17 mouse cellular contexts compared by ENCODE assay signal in genomic region chr12:112702374-112703320, GRCm38 (mm10). TPM values are rescaled to one million over a fixed set of nuclear protein-coding genes. Genes with fewer than 3 reads are reported as not detected.
DNase-seq lines count a peak whose midpoint lies in the region; TF ChIP-seq lines count a peak whose summit lies in the region.
"Had no signal": no experiment of that assay in that cellular context is flagged by ENCODE, and none has a peak within 500 bp of the region (broad histone marks: within the 10 kb centered on the region; RNA-seq: fewer than 3 reads in every experiment).

No protein-coding gene starts in this region.

- H3K4me3 ChIP-seq in myocyte, result no peak overlapping the region
- H3K4me3 ChIP-seq: forebrain, embryonic 12.5 days; heart, embryonic 12.5 days; midbrain, embryonic 13.5 days; neural tube, embryonic 15.5 days had no signal

- H3ac ChIP-seq in myocyte (ENCODE audit: control insufficient read depth, insufficient read length), result no peak overlapping the region

- DNase-seq in cerebellum, postnatal 36 days, result peak; percentile 43 to 50
- DNase-seq in cerebellum, adult 9-11 months, result no peak
- DNase-seq in B cell, adult 2 months, result peak; percentile 50 to 64
- peak; percentile 71 for DNase-seq in NIH3T3 (ENCODE audit: low read depth)
- DNase-seq in heart, postnatal 4 days, result no peak
- no peak for DNase-seq in ovary, postnatal 10 days (ENCODE audit: low spot score)
- DNase-seq in left cerebral cortex, adult 8-10 months (ENCODE audit: low spot score in 2 of 2), result no peak
- DNase-seq: cerebellum, adult 11 months; gastrocnemius, postnatal 36 days; kidney, adult 18-20 months; kidney, postnatal 14 days; lung, adult 2 months had no signal

- no peaks in the 10 kb centered on the region for H3K79me2 ChIP-seq in myocyte (ENCODE audit: control insufficient read depth, insufficient read depth)

- peak overlapping the region; percentile 7 for H3K4me2 ChIP-seq in myocyte (ENCODE audit: low read depth)
- H3K4me2 ChIP-seq: forebrain, embryonic 12.5 days; heart, embryonic 12.5 days; midbrain, embryonic 13.5 days; neural tube, embryonic 15.5 days had no signal

- H3K27me3 ChIP-seq in myocyte (ENCODE audit: control insufficient read depth, insufficient read depth, insufficient read length), result no peaks in the 10 kb centered on the region

- no peaks in the 10 kb centered on the region for H3K36me3 ChIP-seq in myocyte (ENCODE audit: control insufficient read depth, insufficient read depth)
- H3K36me3 ChIP-seq: forebrain, embryonic 12.5 days; heart, embryonic 12.5 days; midbrain, embryonic 13.5 days; neural tube, embryonic 15.5 days had no signal

- no peak for TF ChIP-seq POLR2A in myocyte (IDR thresholded peaks at IDR 0.05; ENCODE audit: insufficient read length, low read depth)

TF ChIP-seq in myocyte, 11 proteins besides CTCF, POLR2A, EP300 and RAD21:
- TF ChIP-seq MYOG (IDR thresholded peaks at IDR 0.05; ENCODE audit: control insufficient read depth in 1 of 3, insufficient read depth in 1 of 3, insufficient read length in 2 of 3, low read depth in 2 of 3) (peak in 1 of 3 experiments; percentile 19), REST (IDR thresholded peaks at IDR 0.05; ENCODE audit: insufficient read depth, insufficient read length) (no peak), MYOD1 (IDR thresholded peaks at IDR 0.05; ENCODE audit: control insufficient read depth in 1 of 3, insufficient read length in 2 of 3, low read depth in 2 of 3) (peak; percentile 8 to 66 (median 17))

RNA-seq across cellular contexts. Expression of gene Cep170b, which starts 17.6 kb away (rescaled TPM):
- 22.8 TPM for polyA plus RNA-seq in myocyte (2012; fragmentation: generic; extraction: Trizol)
- total RNA-seq in heart, postnatal 4 days (2021), result 10 to 100 TPM; 13.1 to 14.1 TPM
- total RNA-seq in left cerebral cortex, adult 8-10 months (2022), result 100 to 1,000 TPM; 252 to 327 (median 295) TPM

RNA-seq across cellular contexts. Expression of gene Zbtb42, which starts 24.0 kb away (rescaled TPM):
- polyA plus RNA-seq in myocyte (2012; fragmentation: generic; extraction: Trizol), result 4.4 TPM
- 10 to 100 TPM in 1 of 2 experiments, 1 to 10 TPM in 1; 10.0 to 10.1 TPM for total RNA-seq in heart, postnatal 4 days (2021)
- 1 to 10 TPM in 2 of 4 experiments, under 1 TPM in 2; 0.81 to 1.7 (median 1.1) TPM for total RNA-seq in left cerebral cortex, adult 8-10 months (2022)

RNA-seq across cellular contexts. Expression of gene Akt1, which starts 28.0 kb away (rescaled TPM):
- polyA plus RNA-seq in myocyte (2012; fragmentation: generic; extraction: Trizol), result 352 TPM
- total RNA-seq in heart, postnatal 4 days (2021), result 100 to 1,000 TPM; 352 to 392 TPM
- total RNA-seq in left cerebral cortex, adult 8-10 months (2022), result 100 to 1,000 TPM; 158 to 174 (median 171) TPM

RNA-seq across cellular contexts. Expression of gene Pld4, which starts 57.8 kb away (rescaled TPM):
- 0.08 TPM for polyA plus RNA-seq in myocyte (2012; fragmentation: generic; extraction: Trizol)
- 1 to 10 TPM; 3.4 to 4.1 TPM for total RNA-seq in heart, postnatal 4 days (2021)
- total RNA-seq in left cerebral cortex, adult 8-10 months (2022), result 10 to 100 TPM in 3 of 4 experiments, 1 to 10 TPM in 1; 10.0 to 22.8 (median 16.5) TPM

RNA-seq across cellular contexts. Expression of gene Siva1, which starts 58.2 kb away (rescaled TPM):
- polyA plus RNA-seq in myocyte (2012; fragmentation: generic; extraction: Trizol), result 85.6 TPM
- total RNA-seq in heart, postnatal 4 days (2021), result 10 to 100 TPM; 39.9 to 43.2 TPM
- 10 to 100 TPM; 16.8 to 26.8 (median 23.8) TPM for total RNA-seq in left cerebral cortex, adult 8-10 months (2022)

Comparison
In these comparisons a context has a peak if more than half of its experiments do, and no peak if none do; other contexts are left out.
1. DNase-seq: peak in cerebellum, postnatal 36 days (2 of 2), B cell, adult 2 months (2 of 2) and NIH3T3 (single experiment); none in cerebellum, adult 9-11 months (single experiment), heart, postnatal 4 days (single experiment), ovary, postnatal 10 days (single experiment) and left cerebral cortex, adult 8-10 months (0 of 2).
2. RNA of gene Cep170b, which starts 17.6 kb away (total RNA-seq): 252 to 327 TPM in left cerebral cortex, adult 8-10 months; 13.1 to 14.1 TPM in heart, postnatal 4 days; every median in the first group is over 10 times any median in the second.
3. RNA of gene Zbtb42, which starts 24.0 kb away (total RNA-seq): 10.0 to 10.1 TPM in heart, postnatal 4 days; 0.81 to 1.7 TPM in left cerebral cortex, adult 8-10 months; every median in the first group is over 4 times any median in the second.